Mouse (Mus musculus) stomach, postnatal 0 days (tissue): ENCODE results near the gene Bahcc1.

ENCODE experiments used
- CTCF ChIP-seq: IDR thresholded peaks from 2 replicates; pipeline ENCODE4 v1.5.1; 2016; ENCODE audit warnings: antibody characterized with exemption, low read depth, mild to moderate bottlenecking, moderate library complexity
- EP300 ChIP-seq: optimal IDR thresholded peaks from 2 replicates; pipeline ENCODE3; 2016; ENCODE audit warnings: antibody characterized with exemption

GRCm38 (mm10) chr11:120250991-120251949 lies 18.5 kb downstream of the Bahcc1 start:
- TF ChIP-seq CTCF (peak; percentile 11; the same call in 1 of the 2 replicates), EP300 (no peak)
